Mouse (Mus musculus) ES-E14 (cell line): ENCODE data around the gene Pramef25.
"Not testable (repeated sequence)": the region's sequence is repeated elsewhere in the genome, so short reads cannot be mapped to it uniquely, and the experiment has no call there.

Source experiments
- CHD2 ChIP-seq: IDR thresholded peaks from 2 replicates; pipeline ENCODE4 v1.6.1; 2014; ENCODE audit warnings: mild to moderate bottlenecking, low read depth, low read length, inconsistent platforms
- HCFC1 ChIP-seq: IDR thresholded peaks from 2 replicates; pipeline ENCODE4 v1.6.1; 2012; ENCODE audit warnings: low read length, inconsistent platforms, borderline replicate concordance; ENCODE audit not compliant: insufficient read depth
- MAFK ChIP-seq: IDR thresholded peaks from 2 replicates; pipeline ENCODE4 v1.6.1; 2014; ENCODE audit warnings: mild to moderate bottlenecking, low read depth, low read length, inconsistent platforms; ENCODE audit not compliant: insufficient read depth
- ZC3H11A ChIP-seq: IDR thresholded peaks from 2 replicates; pipeline ENCODE4 v1.6.1; 2012; ENCODE audit warnings: low read depth, mild to moderate bottlenecking, inconsistent platforms, low read length, borderline replicate concordance
- ZNF384 ChIP-seq: IDR thresholded peaks from 2 replicates; pipeline ENCODE4 v1.6.1; 2012; ENCODE audit warnings: low read depth, low read length, inconsistent platforms

- TF ChIP-seq CHD2, ZC3H11A, MAFK, ZNF384, HCFC1: not testable (repeated sequence)
Measured at GRCm38 (mm10) chr4:143985733-143986132, 34.9 kb upstream of the Pramef25 start.
